Mouse (Mus musculus): ENCODE data around the gene Pde1a. TPM values are rescaled to one million over a fixed set of nuclear protein-coding genes. Genes with fewer than 3 reads are reported as not detected.

Pde1a gene
- polyA plus RNA-seq, 1 experiment: 105 TPM

GRCm38 (mm10) chr2:80076323-80076722 is 52.9 kb downstream of the Pde1a start:
- H3K4me3 ChIP-seq (ENCODE audit: control insufficient read depth, low read depth, low read length): no peak overlapping the region
- no peaks in the 10 kb centered on the region for H3K4me1 ChIP-seq (ENCODE audit: control insufficient read depth, insufficient read depth, low read length)
- no peak overlapping the region for H3K27ac ChIP-seq (ENCODE audit: control insufficient read depth, insufficient read depth, low read depth, low read length)
- no peaks in the 10 kb centered on the region for H3K36me3 ChIP-seq (ENCODE audit: control insufficient read depth, insufficient read depth, low read length)
- no peak for TF ChIP-seq CTCF (IDR thresholded peaks at IDR 0.05; ENCODE audit: control insufficient read depth, insufficient read depth, insufficient replicate concordance, low read depth, low read length)
- TF ChIP-seq POLR2A (IDR thresholded peaks at IDR 0.05; ENCODE audit: control insufficient read depth, low read depth, low read length): no peak
- H3K27me3 ChIP-seq (ENCODE audit: control insufficient read depth, insufficient read depth, low read length): no peaks in the 10 kb centered on the region

DNA sequence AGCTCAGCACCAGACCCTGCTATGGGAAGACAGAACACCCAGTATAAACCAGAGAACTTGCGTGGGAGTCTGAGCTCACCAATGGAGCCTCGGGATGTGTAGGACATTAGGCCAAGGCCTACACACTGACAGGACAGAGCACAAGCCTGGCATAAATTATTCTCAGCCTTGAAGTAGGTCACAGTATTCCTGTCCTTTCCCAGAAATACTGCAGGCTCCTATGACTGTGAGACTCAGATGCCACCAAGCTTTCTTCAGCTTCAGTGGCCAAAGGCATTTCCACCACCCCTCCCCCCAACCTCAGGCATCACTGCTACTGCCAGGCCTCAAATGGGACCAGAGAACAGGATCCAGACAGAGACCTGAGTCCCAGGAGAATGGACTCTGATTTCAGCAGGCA is 54.7 kb downstream of the Pde1a start:
- no peaks in the 10 kb centered on the region for H3K27me3 ChIP-seq (ENCODE audit: control insufficient read depth, insufficient read depth, low read length)
- H3K36me3 ChIP-seq (ENCODE audit: control insufficient read depth, insufficient read depth, low read length): no peaks in the 10 kb centered on the region
- TF ChIP-seq POLR2A (IDR thresholded peaks at IDR 0.05; ENCODE audit: control insufficient read depth, low read depth, low read length) (no peak), CTCF (IDR thresholded peaks at IDR 0.05; ENCODE audit: control insufficient read depth, insufficient read depth, insufficient replicate concordance, low read depth, low read length) (no peak)
- no peaks in the 10 kb centered on the region for H3K4me1 ChIP-seq (ENCODE audit: control insufficient read depth, insufficient read depth, low read length)
- H3K27ac ChIP-seq (ENCODE audit: control insufficient read depth, insufficient read depth, low read depth, low read length): no peak overlapping the region
- H3K4me3 ChIP-seq (ENCODE audit: control insufficient read depth, low read depth, low read length): no peak overlapping the region

DNA sequence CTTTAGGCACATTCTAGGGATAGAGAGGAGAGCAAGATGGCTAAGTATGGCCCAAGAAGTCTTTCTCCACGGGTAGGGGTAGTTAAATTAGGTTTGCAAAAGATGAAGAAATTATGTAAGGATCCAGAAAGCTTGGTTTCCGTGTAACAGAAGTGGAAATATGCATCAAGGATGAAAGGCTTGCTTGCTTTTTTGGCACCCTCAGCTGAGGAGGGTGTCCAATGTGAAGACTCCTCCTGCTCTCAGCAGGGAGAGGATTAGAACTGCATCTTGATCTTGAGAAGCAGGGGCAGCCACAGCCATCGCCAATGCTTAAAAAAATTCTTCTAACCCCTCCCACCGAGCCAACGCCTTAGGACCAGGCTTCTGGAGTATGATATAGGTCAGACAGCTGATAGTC is 55.2 kb downstream of the Pde1a start:
- Histone ChIP-seq H3K27ac (ENCODE audit: control insufficient read depth, insufficient read depth, low read depth, low read length) (no peak overlapping the region), H3K4me3 (ENCODE audit: control insufficient read depth, low read depth, low read length) (no peak overlapping the region), H3K4me1 (ENCODE audit: control insufficient read depth, insufficient read depth, low read length) (no peaks in the 10 kb centered on the region), H3K27me3 (ENCODE audit: control insufficient read depth, insufficient read depth, low read length) (no peaks in the 10 kb centered on the region), H3K36me3 (ENCODE audit: control insufficient read depth, insufficient read depth, low read length) (no peaks in the 10 kb centered on the region)
- TF ChIP-seq CTCF (IDR thresholded peaks at IDR 0.05; ENCODE audit: control insufficient read depth, insufficient read depth, insufficient replicate concordance, low read depth, low read length) (no peak), POLR2A (IDR thresholded peaks at IDR 0.05; ENCODE audit: control insufficient read depth, low read depth, low read length) (no peak)

GRCm38 (mm10) chr2:80073426-80073825 is 55.8 kb downstream of the Pde1a start:
- H3K36me3 ChIP-seq (ENCODE audit: control insufficient read depth, insufficient read depth, low read length): no peaks in the 10 kb centered on the region
- no peak overlapping the region for H3K4me3 ChIP-seq (ENCODE audit: control insufficient read depth, low read depth, low read length)
- H3K4me1 ChIP-seq (ENCODE audit: control insufficient read depth, insufficient read depth, low read length): no peaks in the 10 kb centered on the region
- no peak for TF ChIP-seq CTCF (IDR thresholded peaks at IDR 0.05; ENCODE audit: control insufficient read depth, insufficient read depth, insufficient replicate concordance, low read depth, low read length)
- no peak for TF ChIP-seq POLR2A (IDR thresholded peaks at IDR 0.05; ENCODE audit: control insufficient read depth, low read depth, low read length)
- no peaks in the 10 kb centered on the region for H3K27me3 ChIP-seq (ENCODE audit: control insufficient read depth, insufficient read depth, low read length)
- H3K27ac ChIP-seq (ENCODE audit: control insufficient read depth, insufficient read depth, low read depth, low read length): no peak overlapping the region

DNA sequence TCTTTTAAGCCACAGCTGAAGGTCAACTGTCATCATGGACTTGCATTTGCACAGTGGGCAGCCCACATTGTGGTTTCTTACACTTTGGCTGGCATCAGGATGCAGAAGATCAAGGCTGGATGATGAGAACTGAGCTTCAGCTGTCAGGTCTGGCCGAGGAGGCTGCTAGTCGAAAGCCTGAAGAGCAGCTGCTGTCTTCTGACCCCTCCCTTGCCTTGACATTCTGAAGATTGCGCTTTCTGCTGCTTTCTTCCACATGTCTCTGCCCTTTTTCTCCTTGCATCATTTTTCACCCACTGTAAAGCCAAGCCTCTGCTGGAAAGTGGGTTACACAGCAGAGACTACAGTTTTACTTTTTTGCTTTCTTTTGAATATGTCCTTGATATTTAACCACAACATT is 59.5 kb downstream of the Pde1a start:
- no peak overlapping the region for H3K4me3 ChIP-seq (ENCODE audit: control insufficient read depth, low read depth, low read length)
- H3K27ac ChIP-seq (ENCODE audit: control insufficient read depth, insufficient read depth, low read depth, low read length): no peak overlapping the region
- H3K4me1 ChIP-seq (ENCODE audit: control insufficient read depth, insufficient read depth, low read length): no peaks in the 10 kb centered on the region
- TF ChIP-seq CTCF (IDR thresholded peaks at IDR 0.05; ENCODE audit: control insufficient read depth, insufficient read depth, insufficient replicate concordance, low read depth, low read length): no peak
- no peak for TF ChIP-seq POLR2A (IDR thresholded peaks at IDR 0.05; ENCODE audit: control insufficient read depth, low read depth, low read length)
- H3K27me3 ChIP-seq (ENCODE audit: control insufficient read depth, insufficient read depth, low read length): no peaks in the 10 kb centered on the region
- H3K36me3 ChIP-seq (ENCODE audit: control insufficient read depth, insufficient read depth, low read length): no peaks in the 10 kb centered on the region

- no peak overlapping the region for H3K27ac ChIP-seq (ENCODE audit: control insufficient read depth, insufficient read depth, low read depth, low read length)
- no peaks in the 10 kb centered on the region for H3K36me3 ChIP-seq (ENCODE audit: control insufficient read depth, insufficient read depth, low read length)
- H3K27me3 ChIP-seq (ENCODE audit: control insufficient read depth, insufficient read depth, low read length): no peaks in the 10 kb centered on the region
- no peaks in the 10 kb centered on the region for H3K4me1 ChIP-seq (ENCODE audit: control insufficient read depth, insufficient read depth, low read length)
- H3K4me3 ChIP-seq (ENCODE audit: control insufficient read depth, low read depth, low read length): no peak overlapping the region
- no peak for TF ChIP-seq POLR2A (IDR thresholded peaks at IDR 0.05; ENCODE audit: control insufficient read depth, low read depth, low read length)
- no peak for TF ChIP-seq CTCF (IDR thresholded peaks at IDR 0.05; ENCODE audit: control insufficient read depth, insufficient read depth, insufficient replicate concordance, low read depth, low read length)
Observed at GRCm38 (mm10) chr2:80066449-80066848, 62.8 kb downstream of the Pde1a start.

DNA sequence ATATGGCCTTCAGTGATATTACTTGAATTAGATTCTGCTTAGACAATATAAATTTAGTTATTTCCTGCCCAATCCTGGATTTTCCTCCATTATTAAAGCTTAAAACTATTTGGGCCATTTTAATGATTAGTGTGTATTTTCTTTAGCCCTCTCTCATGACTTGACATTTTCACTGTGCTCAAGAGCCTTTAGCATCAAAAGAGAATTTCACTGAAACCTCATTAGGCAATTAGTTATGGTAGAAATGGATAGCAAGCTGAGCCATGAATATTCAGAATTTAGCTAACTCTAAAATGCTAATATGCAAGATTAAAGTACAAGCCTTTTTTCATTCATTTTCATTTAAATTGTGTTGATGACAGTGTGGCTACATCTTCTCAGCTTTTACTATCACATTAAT is 73.2 kb downstream of the Pde1a start:
- TF ChIP-seq CTCF (IDR thresholded peaks at IDR 0.05; ENCODE audit: control insufficient read depth, insufficient read depth, insufficient replicate concordance, low read depth, low read length): no peak
- no peak for TF ChIP-seq POLR2A (IDR thresholded peaks at IDR 0.05; ENCODE audit: control insufficient read depth, low read depth, low read length)

GRCm38 (mm10) chr2:80054042-80054441 is 75.2 kb downstream of the Pde1a start:
- Histone ChIP-seq H3K27me3 (ENCODE audit: control insufficient read depth, insufficient read depth, low read length) (no peaks in the 10 kb centered on the region), H3K4me3 (ENCODE audit: control insufficient read depth, low read depth, low read length) (no peak overlapping the region), H3K4me1 (ENCODE audit: control insufficient read depth, insufficient read depth, low read length) (no peaks in the 10 kb centered on the region), H3K27ac (ENCODE audit: control insufficient read depth, insufficient read depth, low read depth, low read length) (no peak overlapping the region), H3K36me3 (ENCODE audit: control insufficient read depth, insufficient read depth, low read length) (no peaks in the 10 kb centered on the region)
- no peak for TF ChIP-seq CTCF (IDR thresholded peaks at IDR 0.05; ENCODE audit: control insufficient read depth, insufficient read depth, insufficient replicate concordance, low read depth, low read length)
- no peak for TF ChIP-seq POLR2A (IDR thresholded peaks at IDR 0.05; ENCODE audit: control insufficient read depth, low read depth, low read length)

More for the DNA sequence above, 73.2 kb downstream of the Pde1a start:
- Histone ChIP-seq H3K27ac (ENCODE audit: control insufficient read depth, insufficient read depth, low read depth, low read length) (no peak overlapping the region), H3K27me3 (ENCODE audit: control insufficient read depth, insufficient read depth, low read length) (no peaks in the 10 kb centered on the region), H3K36me3 (ENCODE audit: control insufficient read depth, insufficient read depth, low read length) (no peaks in the 10 kb centered on the region), H3K4me1 (ENCODE audit: control insufficient read depth, insufficient read depth, low read length) (no peaks in the 10 kb centered on the region), H3K4me3 (ENCODE audit: control insufficient read depth, low read depth, low read length) (no peak overlapping the region)

Measured in testis, adult 2 months (tissue).